Mouse (Mus musculus): ENCODE measurements around the gene Mrc1.

DNA sequence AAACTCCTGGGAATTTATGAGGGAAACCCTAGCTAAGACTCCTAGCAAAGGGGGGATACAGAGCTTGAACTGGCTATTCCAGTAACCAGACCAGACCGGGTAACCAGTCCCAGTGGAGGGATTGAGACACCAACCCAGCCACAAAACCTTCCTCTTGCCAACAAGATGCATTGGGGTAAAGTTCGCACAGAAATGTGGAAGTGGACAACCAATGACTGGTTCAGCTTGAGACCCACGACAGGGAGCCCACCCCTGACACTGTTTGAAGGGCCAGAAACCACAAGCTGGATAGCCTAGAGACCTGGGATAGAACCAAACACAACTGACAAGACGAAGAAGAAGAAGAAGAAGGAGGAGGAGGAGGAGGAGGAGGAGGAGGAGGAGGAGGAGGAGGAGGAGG is 4.8 kb upstream of the Mrc1 start:
- TF ChIP-seq CTCF (IDR thresholded peaks at IDR 0.05; ENCODE audit: low read depth, low read length), result no peak
- no peak for TF ChIP-seq POLR2A (IDR thresholded peaks at IDR 0.05; ENCODE audit: extremely low read depth, insufficient read depth, low read length)
